In the genomic region with DNA sequence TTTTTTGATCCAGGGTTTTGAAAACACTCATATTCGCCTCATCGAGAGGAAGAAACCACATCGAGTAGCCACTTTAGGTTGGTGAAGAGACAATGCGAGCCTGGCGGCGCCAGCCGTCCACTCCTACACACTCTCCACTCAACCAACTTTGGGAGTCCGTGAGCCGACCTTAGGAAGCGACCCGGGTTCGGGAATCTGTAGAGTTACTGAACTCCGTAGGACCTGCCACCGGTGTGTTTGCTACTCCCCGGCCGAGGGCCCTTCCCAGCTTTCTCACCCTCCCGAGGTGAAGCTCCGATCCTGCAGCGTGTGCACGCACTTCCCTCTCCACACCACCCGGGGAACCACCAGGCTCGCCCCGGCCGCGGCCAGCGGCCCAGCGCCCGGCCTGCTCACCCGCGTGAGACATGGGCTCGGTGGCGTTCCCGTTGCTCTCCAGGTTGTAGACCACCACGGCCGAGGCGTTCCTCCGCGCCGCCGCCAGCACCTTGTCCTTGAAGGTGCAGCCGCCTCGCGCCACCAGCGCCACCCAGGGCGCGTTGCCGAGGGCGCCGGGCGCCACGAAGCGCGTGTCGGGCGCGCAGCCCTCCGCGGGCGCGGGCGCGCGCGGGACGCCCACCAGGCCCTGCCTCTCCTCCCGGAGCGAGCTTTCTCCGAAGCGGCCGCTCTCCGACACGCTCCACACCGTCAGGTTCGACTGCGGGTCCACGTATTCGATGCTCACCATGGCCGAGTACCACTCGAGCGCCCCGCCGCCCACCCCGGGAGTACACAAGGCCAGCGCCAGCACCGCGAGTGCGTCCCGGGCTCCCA, we compare ENCODE assay signal across 8 mouse cellular contexts. TPM values are rescaled to one million over a fixed set of nuclear protein-coding genes. Genes with fewer than 3 reads are reported as not detected.
DNase-seq lines count a peak whose midpoint lies in the region; ATAC-seq and TF ChIP-seq lines count a peak whose summit lies in the region.

No protein-coding gene starts in this region.

- ATAC-seq in cerebellum, adult (ENCODE audit: insufficient number of reproducible peaks, low FRiP score, low TSS enrichment) = peak; percentile 76
- ATAC-seq in intestine, postnatal 0 days = peak; percentile 67
- ATAC-seq in liver, embryonic 12.5 days = peak; percentile 65
- peak; percentile 73 for ATAC-seq in stomach, embryonic 14.5 days (ENCODE audit: insufficient number of reproducible peaks, insufficient read depth, low FRiP score, low read depth)

- H3K4me2 ChIP-seq in intestine, postnatal 0 days (replicated peaks; ENCODE audit: low read depth) = peak overlapping the region; percentile 96
- peak overlapping the region; percentile 97 for H3K4me2 ChIP-seq in liver, embryonic 12.5 days
- peak overlapping the region; percentile 80 for H3K4me2 ChIP-seq in stomach, embryonic 14.5 days (replicated peaks; ENCODE audit: low read depth, low read length)

- H3K9me3 ChIP-seq in intestine, postnatal 0 days (ENCODE audit: control insufficient read depth) = no peaks in the 10 kb centered on the region
- H3K9me3 ChIP-seq in liver, embryonic 12.5 days (replicated peaks) = no peaks in the 10 kb centered on the region
- H3K9me3 ChIP-seq in stomach, embryonic 14.5 days (ENCODE audit: control insufficient read depth, low read depth, low read length) = no peaks in the 10 kb centered on the region

- H3K4me3 ChIP-seq in intestine, postnatal 0 days (ENCODE audit: low read depth, low read length) = peak overlapping the region; percentile 93
- H3K4me3 ChIP-seq in liver, embryonic 12.5 days = peak overlapping the region; percentile 93
- peak overlapping the region; percentile 91 for H3K4me3 ChIP-seq in stomach, embryonic 14.5 days (ENCODE audit: low read depth, low read length)

- peak overlapping the region; percentile 90 for H3K9ac ChIP-seq in intestine, postnatal 0 days (ENCODE audit: low read depth, low read length)
- peak overlapping the region; percentile 94 for H3K9ac ChIP-seq in liver, embryonic 12.5 days
- peak overlapping the region; percentile 89 for H3K9ac ChIP-seq in stomach, embryonic 14.5 days (replicated peaks; ENCODE audit: low read depth, low read length)

- H3K36me3 ChIP-seq in intestine, postnatal 0 days (ENCODE audit: control insufficient read depth, insufficient read depth) = no peaks in the 10 kb centered on the region
- 0 out of 2 replicates have a peak, but pooled peaks cover 3% of the 10 kb centered on the region for H3K36me3 ChIP-seq in liver, embryonic 12.5 days
- H3K36me3 ChIP-seq in stomach, embryonic 14.5 days (ENCODE audit: control insufficient read depth, insufficient read depth, low read length) = no peaks in the 10 kb centered on the region

- H3K27me3 ChIP-seq in intestine, postnatal 0 days (replicated peaks; ENCODE audit: control insufficient read depth, insufficient read depth, low read length) = no peaks in the 10 kb centered on the region
- H3K27me3 ChIP-seq in liver, embryonic 12.5 days (replicated peaks) = no peaks in the 10 kb centered on the region
- H3K27me3 ChIP-seq in stomach, embryonic 14.5 days (ENCODE audit: control insufficient read depth, insufficient read depth, low read length) = no peaks in the 10 kb centered on the region

- peaks cover 7% of the 10 kb centered on the region; the same call in 1 of the 2 replicates for H3K4me1 ChIP-seq in intestine, postnatal 0 days (replicated peaks; ENCODE audit: control insufficient read depth, insufficient read depth, low read length)
- peaks cover 45% of the 10 kb centered on the region for H3K4me1 ChIP-seq in liver, embryonic 12.5 days
- peaks cover 15% of the 10 kb centered on the region; the same call in 1 of the 2 replicates for H3K4me1 ChIP-seq in stomach, embryonic 14.5 days (ENCODE audit: control insufficient read depth, insufficient read depth, low read length)

- under 1% methylated on average over 85 of the region's 88 CpGs for WGBS in intestine, postnatal 0 days
- under 1% methylated on average over 79 of the region's 88 CpGs for WGBS in liver, embryonic 12.5 days (ENCODE audit: insufficient replicate concordance)
- under 1% methylated on average over 81 of the region's 88 CpGs for WGBS in stomach, embryonic 14.5 days

- H3K27ac ChIP-seq in intestine, postnatal 0 days (ENCODE audit: low read depth, low read length) = peak overlapping the region; percentile 93
- peak overlapping the region; percentile 92 for H3K27ac ChIP-seq in liver, embryonic 12.5 days
- peak overlapping the region; percentile 99 for H3K27ac ChIP-seq in stomach, embryonic 14.5 days (ENCODE audit: low read length)

- DNase-seq in cerebellum, adult 9-11 months = no peak
- DNase-seq in embryo, embryonic 10.5 days (ENCODE audit: low spot score) = peak; percentile 66
- DNase-seq in gastrocnemius, postnatal 25 days = peak; percentile 42
- DNase-seq in monocyte, adult 2 months (ENCODE audit: low read depth in 1 of 2, low spot score in 2 of 2) = peak; percentile 24 to 65

- TF ChIP-seq CTCF in intestine, postnatal 0 days (IDR thresholded peaks at IDR 0.05; ENCODE audit: low read depth) = peak; percentile 37

RNA-seq across cellular contexts. Expression of gene Rnf149, which starts 0.6 kb away (rescaled TPM):
- total RNA-seq in gastrocnemius, postnatal 25 days (2021) = 1 to 10 TPM; 6.2 to 6.3 TPM
- 16.9 and 20.4 TPM in 2 replicates for polyA plus RNA-seq in intestine, postnatal 0 days (2015; fragmentation: Nextera tagmentation; extraction: Ambion mirVana)
- 25.6 and 27.3 TPM in 2 replicates for polyA plus RNA-seq in liver, embryonic 12.5 days (2016; fragmentation: Nextera tagmentation; extraction: Ambion mirVana)
- polyA plus RNA-seq in stomach, embryonic 14.5 days (2014; fragmentation: Nextera tagmentation; extraction: Ambion mirVana) = 34.0 and 38.0 TPM in 2 replicates

RNA-seq across cellular contexts. Expression of gene Cnot11, which starts 41.8 kb away (rescaled TPM):
- total RNA-seq in gastrocnemius, postnatal 25 days (2021) = 10 to 100 TPM; 15.6 to 15.8 TPM
- 13.5 and 14.7 TPM in 2 replicates for polyA plus RNA-seq in intestine, postnatal 0 days (2015; fragmentation: Nextera tagmentation; extraction: Ambion mirVana)
- 17.2 and 20.0 TPM in 2 replicates for polyA plus RNA-seq in liver, embryonic 12.5 days (2016; fragmentation: Nextera tagmentation; extraction: Ambion mirVana)
- 22.0 and 27.1 TPM in 2 replicates for polyA plus RNA-seq in stomach, embryonic 14.5 days (2014; fragmentation: Nextera tagmentation; extraction: Ambion mirVana)
